Mouse (Mus musculus): ENCODE results near the gene Fbxw9.

DNA sequence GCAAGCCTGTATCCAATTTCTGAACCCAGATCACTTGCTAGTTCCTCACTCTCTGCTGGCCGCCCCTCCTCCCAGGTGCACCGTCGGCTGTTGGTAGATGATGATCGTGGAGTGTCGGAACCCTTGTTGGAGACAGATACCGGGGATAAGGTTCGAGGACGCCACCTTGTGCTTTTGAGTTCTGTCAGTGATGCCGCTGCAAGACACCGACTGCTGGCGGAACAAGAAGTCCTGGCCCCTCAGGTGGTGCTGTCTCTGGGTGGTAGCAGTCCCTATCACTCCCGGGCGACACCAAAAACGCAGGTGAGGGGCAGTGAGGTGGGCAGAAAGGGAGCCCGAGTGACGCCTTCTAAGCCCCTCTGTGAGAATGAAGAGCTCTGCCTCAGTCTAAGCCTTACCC lies 36.3 kb downstream of the Fbxw9 start:
- TF ChIP-seq CTCF (IDR thresholded peaks at IDR 0.05; ENCODE audit: low read depth, low read length) (no peak), POLR2A (IDR thresholded peaks at IDR 0.05; ENCODE audit: insufficient read depth, low read length) (no peak), EP300 (IDR thresholded peaks at IDR 0.05; ENCODE audit: insufficient read depth, low read depth, low read length) (no peak)
